Mouse (Mus musculus): ENCODE data around the gene Cux2.

- peak; percentile 29 for TF ChIP-seq POLR2A (IDR thresholded peaks at IDR 0.05; ENCODE audit: insufficient read length, low read depth)
- no peak for TF ChIP-seq TCF12 (IDR thresholded peaks at IDR 0.05; ENCODE audit: insufficient read depth, poor library complexity, severe bottlenecking)
- no peak for TF ChIP-seq MAX (IDR thresholded peaks at IDR 0.05; ENCODE audit: low read depth)
- TF ChIP-seq USF1 (IDR thresholded peaks at IDR 0.05; ENCODE audit: low read depth) = no peak
Observed at GRCm38 (mm10) chr5:121818401-121818800, 231.5 kb downstream of the Cux2 start.

Measured in myocyte (in vitro differentiated cells).